Mouse (Mus musculus): Measurements from ENCODE around the gene Trim27. TPM values are rescaled to one million over a fixed set of nuclear protein-coding genes. Genes with fewer than 3 reads are reported as not detected.

The Trim27 gene
- total RNA-seq, 2 experiments from 2014 or later: 142 to 167 TPM

GRCm38 (mm10) chr13:21215275-21215983 is 36.2 kb downstream of the Trim27 start:
- peak; percentile 76 for ATAC-seq (replicated peaks; ENCODE audit: poor library complexity, severe bottlenecking)

- peak; percentile 92 for ATAC-seq (replicated peaks; ENCODE audit: poor library complexity, severe bottlenecking)
These were observed 37.5 kb downstream of the Trim27 start for GRCm38 (mm10) chr13:21216781-21217180.

- ATAC-seq (replicated peaks; ENCODE audit: poor library complexity, severe bottlenecking): peak; percentile 28; the same call in 1 of the 2 replicates
These were observed 42.6 kb downstream of the Trim27 start for GRCm38 (mm10) chr13:21221656-21222462.

- peak; percentile 95 for ATAC-seq (replicated peaks; ENCODE audit: poor library complexity, severe bottlenecking)
These were observed 43.3 kb downstream of the Trim27 start for GRCm38 (mm10) chr13:21222463-21223022.

GRCm38 (mm10) chr13:21223242-21223655 is 44.0 kb downstream of the Trim27 start:
- peak; percentile 20; the same call in 1 of the 2 replicates for ATAC-seq (replicated peaks; ENCODE audit: poor library complexity, severe bottlenecking)

GRCm38 (mm10) chr13:21224376-21224775 is 45.1 kb downstream of the Trim27 start:
- no peak for ATAC-seq (replicated peaks; ENCODE audit: poor library complexity, severe bottlenecking)

- ATAC-seq (replicated peaks; ENCODE audit: poor library complexity, severe bottlenecking): no peak
These were observed 46.0 kb downstream of the Trim27 start for GRCm38 (mm10) chr13:21225206-21225605.

- no peak for ATAC-seq (replicated peaks; ENCODE audit: poor library complexity, severe bottlenecking)
These were observed 46.8 kb downstream of the Trim27 start for GRCm38 (mm10) chr13:21226031-21226430.

GRCm38 (mm10) chr13:21233732-21234705 is 54.8 kb downstream of the Trim27 start:
- peak; percentile 93 for ATAC-seq (replicated peaks; ENCODE audit: poor library complexity, severe bottlenecking)

GRCm38 (mm10) chr13:21236714-21237113 is 57.5 kb downstream of the Trim27 start:
- no peak for ATAC-seq (replicated peaks; ENCODE audit: poor library complexity, severe bottlenecking)

- no peak for ATAC-seq (replicated peaks; ENCODE audit: poor library complexity, severe bottlenecking)
These were observed 57.9 kb downstream of the Trim27 start for GRCm38 (mm10) chr13:21237161-21237560.

- ATAC-seq (replicated peaks; ENCODE audit: poor library complexity, severe bottlenecking): no peak
These were observed 61.5 kb downstream of the Trim27 start for GRCm38 (mm10) chr13:21240788-21241187.

- no peak for ATAC-seq (replicated peaks; ENCODE audit: poor library complexity, severe bottlenecking)
These were observed 63.3 kb downstream of the Trim27 start for GRCm38 (mm10) chr13:21242408-21243125.

GRCm38 (mm10) chr13:21243196-21243595 is 64.0 kb downstream of the Trim27 start:
- no peak for ATAC-seq (replicated peaks; ENCODE audit: poor library complexity, severe bottlenecking)

- no peak for ATAC-seq (replicated peaks; ENCODE audit: poor library complexity, severe bottlenecking)
These were observed 64.8 kb downstream of the Trim27 start for GRCm38 (mm10) chr13:21244089-21244488.
